Mouse (Mus musculus) ES-Bruce4 (cell line): ENCODE measurements around the gene Uqcc2.

ENCODE experiments used
- CTCF ChIP-seq: IDR thresholded peaks from one replicate; pipeline ENCODE4 v1.8.1; 2011; ENCODE audit warnings: low read depth, low read length
- POLR2A ChIP-seq: IDR thresholded peaks from one replicate; pipeline ENCODE4 v1.8.1; 2011; ENCODE audit warnings: low read length; ENCODE audit not compliant: insufficient read depth

DNA sequence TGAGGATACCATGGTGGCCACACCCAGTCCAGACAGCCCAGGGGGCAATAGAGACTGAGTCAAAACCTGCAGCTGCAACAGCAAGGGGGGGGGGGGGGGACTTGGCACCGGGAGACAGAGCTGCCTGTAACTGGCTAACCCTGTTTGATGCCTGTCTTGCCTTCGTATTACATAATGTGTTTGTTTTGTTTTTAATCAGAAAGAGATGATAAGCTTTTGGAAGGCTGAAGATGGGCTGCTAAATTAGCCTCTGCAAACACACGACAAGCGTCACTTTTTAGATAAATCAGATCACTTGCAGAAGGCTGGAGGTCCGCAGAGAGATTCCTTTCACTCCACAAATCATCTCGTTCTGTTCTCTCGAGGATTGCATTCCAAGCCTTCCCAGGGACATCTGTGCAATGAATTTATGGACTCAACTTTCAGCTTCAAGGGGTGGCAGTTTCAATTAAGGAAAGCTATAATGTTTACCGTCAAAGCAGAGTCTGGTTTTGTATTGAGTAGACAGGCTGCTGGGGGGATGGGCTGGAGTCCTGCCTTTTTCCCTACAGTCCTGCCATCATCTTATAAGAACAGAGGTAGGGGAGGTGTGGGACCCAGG lies 12.7 kb upstream of the Uqcc2 start:
- no peak for TF ChIP-seq POLR2A
- TF ChIP-seq CTCF, result no peak
